Mouse (Mus musculus) heart, adult 2 months (tissue): ENCODE measurements around the gene Cradd.

Experiments used
- CTCF ChIP-seq: fragments of 200-600 bp; IDR thresholded peaks from 2 replicates; pipeline ENCODE4 v1.8.1; 2022; ENCODE audit warnings: antibody characterized with exemption, mild to moderate bottlenecking, moderate library complexity
- EP300 ChIP-seq: fragments of 200-500 bp; IDR thresholded peaks from 2 replicates; pipeline ENCODE4 v1.6.1; 2011; ENCODE audit warnings: low read depth, low read length, control low read depth; ENCODE audit not compliant: insufficient read depth
- POLR2A ChIP-seq: fragments of 200-500 bp; IDR thresholded peaks from 2 replicates; pipeline ENCODE4 v1.6.1; 2011; ENCODE audit warnings: mild to moderate bottlenecking, low read depth, low read length, control low read depth; ENCODE audit not compliant: insufficient read depth

- TF ChIP-seq CTCF (no peak), EP300 (no peak), POLR2A (no peak)
These were observed 89.3 kb downstream of the Cradd start for GRCm38 (mm10) chr10:95234661-95235060.
